Mouse (Mus musculus): ENCODE measurements around the gene Ctnnd2. TPM values are rescaled to one million over a fixed set of nuclear protein-coding genes. Genes with fewer than 3 reads are reported as not detected.

The Ctnnd2 gene
- polyA plus RNA-seq, 1 experiment from 2014 or later: 3.8 TPM

DNA sequence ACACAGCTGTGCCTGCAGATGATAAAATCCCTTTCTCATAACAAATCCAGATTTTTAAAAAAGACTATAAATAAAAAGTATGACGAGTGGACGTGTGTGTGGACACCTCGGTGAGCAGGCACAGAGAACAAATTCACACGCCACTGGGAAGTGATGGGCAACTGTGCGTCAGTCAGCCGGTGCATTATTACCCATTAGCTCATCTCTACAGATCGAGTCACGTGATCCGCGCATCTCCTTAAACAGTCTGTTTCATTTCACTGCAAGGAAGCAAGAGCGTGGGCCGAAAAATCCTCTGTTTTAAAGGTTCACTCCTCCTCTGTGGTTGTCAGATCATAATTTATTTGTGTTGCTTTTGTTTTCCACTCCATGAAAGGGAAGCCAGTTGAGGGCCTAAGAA lies 378.6 kb downstream of the Ctnnd2 start:
- DNase-seq (ENCODE audit: low spot score) (no peak), ATAC-seq (replicated peaks; ENCODE audit: low FRiP score, low TSS enrichment, low read depth) (no peak)
- Histone ChIP-seq H3K9ac (ENCODE audit: low read length) (no peak overlapping the region), H3K27me3 (replicated peaks; ENCODE audit: control insufficient read depth, insufficient read depth, low read length) (no peaks in the 10 kb centered on the region), H3K4me2 (ENCODE audit: low read length) (no peak overlapping the region), H3K4me1 (replicated peaks; ENCODE audit: control insufficient read depth, insufficient read depth, low read length) (no peaks in the 10 kb centered on the region), H3K36me3 (ENCODE audit: control insufficient read depth, insufficient read depth, low read length) (no peaks in the 10 kb centered on the region), H3K4me3 (ENCODE audit: low read depth, low read length) (no peak overlapping the region), H3K9me3 (ENCODE audit: control insufficient read depth, low read length) (no peaks in the 10 kb centered on the region), H3K27ac (ENCODE audit: low read depth) (no peak overlapping the region)
- 79% methylated on average over 12 of the region's 12 CpGs for WGBS

DNA sequence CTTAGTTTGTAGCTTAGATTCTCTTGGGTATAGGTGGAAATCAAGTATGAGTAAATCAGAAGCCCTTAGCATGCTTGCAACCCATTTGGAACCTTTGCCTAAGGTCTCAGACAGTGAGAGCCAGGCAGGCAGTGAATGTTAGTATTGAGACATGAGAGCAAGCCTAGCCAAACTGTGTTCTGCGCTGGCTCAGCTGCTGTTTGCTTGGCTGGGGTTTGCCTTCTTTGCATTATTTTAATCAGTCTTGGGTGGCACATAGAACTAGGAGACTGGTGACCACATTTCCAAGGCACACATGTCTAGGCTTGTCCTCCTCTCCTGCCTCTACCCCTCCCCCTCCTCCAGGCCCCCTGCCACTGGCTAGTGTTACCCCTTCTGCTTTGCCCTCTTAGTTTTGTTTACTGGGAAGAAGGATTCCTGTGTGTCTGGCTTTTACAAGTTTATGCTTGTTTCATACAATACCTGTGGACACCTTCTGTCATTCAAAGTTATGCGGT lies 381.6 kb downstream of the Ctnnd2 start:
- no peak overlapping the region for H3K4me3 ChIP-seq (ENCODE audit: low read depth, low read length)
- no peaks in the 10 kb centered on the region for H3K9me3 ChIP-seq (ENCODE audit: control insufficient read depth, low read length)
- no peak for ATAC-seq (replicated peaks; ENCODE audit: low FRiP score, low TSS enrichment, low read depth)
- WGBS: 81% methylated on average over 2 of the region's 2 CpGs
- no peaks in the 10 kb centered on the region for H3K4me1 ChIP-seq (replicated peaks; ENCODE audit: control insufficient read depth, insufficient read depth, low read length)
- no peaks in the 10 kb centered on the region for H3K36me3 ChIP-seq (ENCODE audit: control insufficient read depth, insufficient read depth, low read length)
- no peak overlapping the region for H3K9ac ChIP-seq (ENCODE audit: low read length)
- no peaks in the 10 kb centered on the region for H3K27me3 ChIP-seq (replicated peaks; ENCODE audit: control insufficient read depth, insufficient read depth, low read length)
- H3K4me2 ChIP-seq (ENCODE audit: low read length): no peak overlapping the region
- DNase-seq (ENCODE audit: low spot score): no peak
- H3K27ac ChIP-seq (ENCODE audit: low read depth): no peak overlapping the region

DNA sequence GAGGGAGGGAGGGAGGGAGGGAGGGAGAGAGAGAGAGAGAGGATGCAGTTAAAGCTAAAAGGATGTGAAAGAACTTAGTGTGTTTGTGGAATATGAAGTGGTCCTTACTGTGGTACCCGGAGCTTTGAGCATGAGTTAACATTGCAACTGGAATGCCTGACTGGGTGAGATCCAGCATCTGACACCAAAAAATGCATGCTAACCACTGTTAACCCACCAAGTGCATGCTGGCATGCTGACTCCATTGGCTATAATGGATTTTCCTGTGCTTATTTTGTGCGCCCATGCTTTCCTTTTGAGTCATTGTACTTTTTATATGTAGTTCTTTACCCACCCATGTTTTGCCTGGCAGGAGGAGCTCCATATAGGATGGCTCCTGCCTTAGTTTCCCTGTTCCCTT lies 383.4 kb downstream of the Ctnnd2 start:
- H3K9me3 ChIP-seq (ENCODE audit: control insufficient read depth, low read length): no peaks in the 10 kb centered on the region
- no peak overlapping the region for H3K4me2 ChIP-seq (ENCODE audit: low read length)
- no peak for ATAC-seq (replicated peaks; ENCODE audit: low FRiP score, low TSS enrichment, low read depth)
- H3K36me3 ChIP-seq (ENCODE audit: control insufficient read depth, insufficient read depth, low read length): no peaks in the 10 kb centered on the region
- no peak overlapping the region for H3K4me3 ChIP-seq (ENCODE audit: low read depth, low read length)
- no peak overlapping the region for H3K9ac ChIP-seq (ENCODE audit: low read length)
- no peaks in the 10 kb centered on the region for H3K27me3 ChIP-seq (replicated peaks; ENCODE audit: control insufficient read depth, insufficient read depth, low read length)
- DNase-seq (ENCODE audit: low spot score): no peak
- 92% methylated on average over 2 of the region's 2 CpGs for WGBS
- no peak overlapping the region for H3K27ac ChIP-seq (ENCODE audit: low read depth)
- H3K4me1 ChIP-seq (replicated peaks; ENCODE audit: control insufficient read depth, insufficient read depth, low read length): no peaks in the 10 kb centered on the region

DNA sequence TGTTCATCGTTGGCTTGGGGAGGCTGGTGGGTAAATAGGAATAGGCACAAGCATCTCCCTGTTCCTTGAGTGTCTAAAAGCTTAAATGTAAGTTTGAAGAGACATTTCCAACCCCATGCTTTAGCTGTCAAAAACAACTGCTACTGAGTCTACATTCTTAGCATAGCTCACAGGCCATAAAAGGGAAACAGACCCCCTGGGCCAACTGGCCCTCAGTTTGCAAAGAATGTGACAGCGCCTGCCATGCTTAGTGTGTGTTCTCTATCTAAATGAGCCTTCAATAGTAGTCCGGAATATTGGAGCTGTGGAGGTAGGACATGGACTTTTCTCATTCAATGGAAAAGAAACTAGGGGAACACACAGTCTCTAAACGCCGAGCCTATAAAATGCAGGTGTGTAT lies 390.0 kb downstream of the Ctnnd2 start:
- Histone ChIP-seq H3K9me3 (ENCODE audit: control insufficient read depth, low read length) (no peaks in the 10 kb centered on the region), H3K4me1 (replicated peaks; ENCODE audit: control insufficient read depth, insufficient read depth, low read length) (no peaks in the 10 kb centered on the region), H3K36me3 (ENCODE audit: control insufficient read depth, insufficient read depth, low read length) (no peaks in the 10 kb centered on the region), H3K27me3 (replicated peaks; ENCODE audit: control insufficient read depth, insufficient read depth, low read length) (no peaks in the 10 kb centered on the region), H3K9ac (ENCODE audit: low read length) (no peak overlapping the region), H3K4me3 (ENCODE audit: low read depth, low read length) (no peak overlapping the region), H3K27ac (ENCODE audit: low read depth) (no peak overlapping the region), H3K4me2 (ENCODE audit: low read length) (no peak overlapping the region)
- no peak for ATAC-seq (replicated peaks; ENCODE audit: low FRiP score, low TSS enrichment, low read depth)
- WGBS: 65% methylated on average over 5 of the region's 5 CpGs
- no peak for DNase-seq (ENCODE audit: low spot score)

DNA sequence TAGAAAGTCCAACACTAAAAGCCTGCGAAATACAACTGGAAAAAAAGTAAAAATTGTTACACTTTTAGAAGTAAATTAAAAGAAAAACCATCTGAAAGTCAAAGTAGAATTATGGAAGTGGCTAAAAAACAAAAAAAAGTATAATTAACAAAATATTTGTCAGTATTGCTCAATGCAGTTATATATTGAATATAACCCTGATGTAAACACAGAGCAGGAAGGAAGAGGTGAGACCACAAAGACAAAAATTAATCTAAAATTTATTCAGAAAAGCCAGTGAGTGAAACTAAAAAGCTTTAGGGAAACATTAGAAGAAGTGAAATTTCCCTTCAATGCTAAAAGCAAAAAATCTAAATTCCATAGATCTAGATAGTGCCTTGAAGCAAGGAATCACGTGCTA lies 392.2 kb downstream of the Ctnnd2 start:
- Histone ChIP-seq H3K4me1 (replicated peaks; ENCODE audit: control insufficient read depth, insufficient read depth, low read length) (no peaks in the 10 kb centered on the region), H3K9me3 (ENCODE audit: control insufficient read depth, low read length) (no peaks in the 10 kb centered on the region), H3K27me3 (replicated peaks; ENCODE audit: control insufficient read depth, insufficient read depth, low read length) (no peaks in the 10 kb centered on the region), H3K4me3 (ENCODE audit: low read depth, low read length) (no peak overlapping the region), H3K4me2 (ENCODE audit: low read length) (no peak overlapping the region), H3K27ac (ENCODE audit: low read depth) (no peak overlapping the region), H3K36me3 (ENCODE audit: control insufficient read depth, insufficient read depth, low read length) (no peaks in the 10 kb centered on the region), H3K9ac (ENCODE audit: low read length) (no peak overlapping the region)
- 87% methylated on average over 2 of the region's 2 CpGs for WGBS
- ATAC-seq (replicated peaks; ENCODE audit: low FRiP score, low TSS enrichment, low read depth) (no peak), DNase-seq (ENCODE audit: low spot score) (no peak)

DNA sequence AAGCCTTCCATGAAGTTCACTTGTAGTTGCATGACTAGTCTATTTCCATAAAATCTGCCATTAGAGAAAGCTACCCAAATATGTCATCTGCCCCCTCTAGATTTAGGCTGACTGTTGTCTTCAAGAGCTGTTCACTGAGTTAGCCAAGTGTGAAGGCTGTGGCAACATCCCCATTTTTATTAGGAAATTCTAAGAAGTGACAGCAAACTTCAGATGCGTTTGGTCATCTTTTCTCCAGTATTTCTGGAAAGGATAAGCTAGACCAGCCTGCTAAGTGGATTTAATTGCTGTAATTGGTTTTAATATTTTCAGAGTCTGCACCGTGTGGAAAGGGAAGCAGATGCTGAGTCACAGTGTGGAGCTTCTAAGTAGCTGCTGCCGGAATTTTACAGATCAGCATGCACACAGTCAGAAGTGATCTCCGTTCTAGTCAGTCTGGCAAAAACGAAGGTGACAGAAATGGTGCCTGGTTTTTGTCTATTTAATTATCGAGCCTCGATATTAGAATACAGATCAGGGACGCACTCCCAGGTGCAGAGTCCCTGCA lies 397.9 kb downstream of the Ctnnd2 start:
- Histone ChIP-seq H3K4me3 (ENCODE audit: low read depth, low read length) (no peak overlapping the region), H3K9ac (ENCODE audit: low read length) (no peak overlapping the region), H3K27me3 (replicated peaks; ENCODE audit: control insufficient read depth, insufficient read depth, low read length) (no peaks in the 10 kb centered on the region), H3K4me1 (replicated peaks; ENCODE audit: control insufficient read depth, insufficient read depth, low read length) (no peaks in the 10 kb centered on the region), H3K36me3 (ENCODE audit: control insufficient read depth, insufficient read depth, low read length) (no peaks in the 10 kb centered on the region), H3K9me3 (ENCODE audit: control insufficient read depth, low read length) (no peaks in the 10 kb centered on the region), H3K4me2 (ENCODE audit: low read length) (no peak overlapping the region), H3K27ac (ENCODE audit: low read depth) (no peak overlapping the region)
- 78% methylated on average over 8 of the region's 8 CpGs for WGBS
- DNase-seq (ENCODE audit: low spot score) (no peak), ATAC-seq (replicated peaks; ENCODE audit: low FRiP score, low TSS enrichment, low read depth) (no peak)

DNA sequence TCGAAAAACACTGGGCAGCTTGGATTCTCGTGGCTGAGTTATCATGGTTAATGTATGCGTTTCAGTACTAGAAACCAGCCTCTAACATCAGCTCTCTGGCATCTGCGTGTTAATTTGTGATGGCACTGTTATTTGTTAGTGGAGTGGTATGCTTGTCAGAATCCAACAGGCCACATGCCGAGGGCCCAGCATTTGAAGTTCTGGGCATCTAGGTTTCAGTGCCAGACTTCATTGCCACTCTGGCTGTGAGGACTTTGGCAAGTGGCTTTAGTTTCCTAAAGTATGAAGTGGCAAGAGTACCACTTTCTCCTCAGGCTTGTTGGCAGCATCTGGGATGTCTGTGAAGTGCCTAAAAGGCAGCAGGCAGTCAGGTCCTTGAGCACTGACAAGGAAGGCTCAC lies 415.1 kb downstream of the Ctnnd2 start:
- no peak overlapping the region for H3K27ac ChIP-seq (ENCODE audit: low read depth)
- H3K9ac ChIP-seq (ENCODE audit: low read length): no peak overlapping the region
- H3K4me2 ChIP-seq (ENCODE audit: low read length): no peak overlapping the region
- ATAC-seq (replicated peaks; ENCODE audit: low FRiP score, low TSS enrichment, low read depth) (no peak), DNase-seq (ENCODE audit: low spot score) (no peak)
- no peaks in the 10 kb centered on the region for H3K27me3 ChIP-seq (replicated peaks; ENCODE audit: control insufficient read depth, insufficient read depth, low read length)
- no peak overlapping the region for H3K4me3 ChIP-seq (ENCODE audit: low read depth, low read length)
- WGBS: 83% methylated on average over 5 of the region's 5 CpGs
- no peaks in the 10 kb centered on the region for H3K9me3 ChIP-seq (ENCODE audit: control insufficient read depth, low read length)
- no peaks in the 10 kb centered on the region for H3K36me3 ChIP-seq (ENCODE audit: control insufficient read depth, insufficient read depth, low read length)
- no peaks in the 10 kb centered on the region for H3K4me1 ChIP-seq (replicated peaks; ENCODE audit: control insufficient read depth, insufficient read depth, low read length)

DNA sequence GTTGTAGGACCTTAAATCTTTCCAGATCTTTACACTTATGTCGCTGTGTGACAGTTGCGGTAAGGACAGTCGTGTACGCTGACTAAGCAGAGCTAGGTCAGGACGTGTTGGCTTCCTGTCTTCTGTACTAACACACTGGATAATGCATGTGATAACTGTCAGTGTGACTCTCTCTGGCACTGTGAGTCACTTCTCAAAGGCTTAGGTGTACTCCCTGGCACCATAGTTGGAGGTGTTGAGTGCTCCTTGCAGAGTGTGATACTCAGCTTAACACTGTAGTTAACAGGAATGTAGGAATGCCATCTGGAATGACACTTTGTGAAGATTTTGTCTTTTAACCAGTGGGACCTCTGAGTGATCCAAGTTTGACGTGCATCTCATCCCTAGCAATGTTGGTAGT lies 418.5 kb downstream of the Ctnnd2 start:
- 89% methylated on average over 6 of the region's 6 CpGs for WGBS
- ATAC-seq (replicated peaks; ENCODE audit: low FRiP score, low TSS enrichment, low read depth): no peak

DNA sequence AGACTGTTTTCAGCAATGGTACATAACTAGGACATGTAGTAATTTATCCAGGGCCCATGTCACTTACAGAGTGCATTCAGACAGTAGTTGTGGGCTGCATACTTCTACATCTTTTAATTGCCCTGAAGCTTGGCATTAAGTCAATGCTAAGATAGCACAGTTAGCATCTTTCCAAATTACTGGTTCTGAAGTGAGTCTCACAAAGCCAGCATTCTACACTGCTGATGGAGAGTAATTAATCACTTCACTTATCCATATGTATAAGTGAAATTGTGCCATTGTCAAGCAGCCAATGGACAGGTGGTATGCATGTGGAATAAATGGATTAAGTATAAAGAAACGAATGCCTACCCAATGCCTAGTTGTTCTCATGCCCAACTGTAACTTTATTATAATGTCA lies 423.1 kb downstream of the Ctnnd2 start:
- ATAC-seq (replicated peaks; ENCODE audit: low FRiP score, low TSS enrichment, low read depth): no peak
- no peak for DNase-seq (ENCODE audit: low spot score)
- Histone ChIP-seq H3K4me2 (ENCODE audit: low read length) (no peak overlapping the region), H3K27ac (ENCODE audit: low read depth) (no peak overlapping the region), H3K27me3 (replicated peaks; ENCODE audit: control insufficient read depth, insufficient read depth, low read length) (no peaks in the 10 kb centered on the region), H3K36me3 (ENCODE audit: control insufficient read depth, insufficient read depth, low read length) (no peaks in the 10 kb centered on the region), H3K4me1 (replicated peaks; ENCODE audit: control insufficient read depth, insufficient read depth, low read length) (no peaks in the 10 kb centered on the region), H3K9ac (ENCODE audit: low read length) (no peak overlapping the region), H3K4me3 (ENCODE audit: low read depth, low read length) (no peak overlapping the region), H3K9me3 (ENCODE audit: control insufficient read depth, low read length) (no peaks in the 10 kb centered on the region)
- WGBS: 94% methylated on average over 1 of the region's 1 CpGs

More for the DNA sequence above, 418.5 kb downstream of the Ctnnd2 start:
- Histone ChIP-seq H3K9me3 (ENCODE audit: control insufficient read depth, low read length) (no peaks in the 10 kb centered on the region), H3K27me3 (replicated peaks; ENCODE audit: control insufficient read depth, insufficient read depth, low read length) (no peaks in the 10 kb centered on the region), H3K4me3 (ENCODE audit: low read depth, low read length) (no peak overlapping the region), H3K27ac (ENCODE audit: low read depth) (no peak overlapping the region), H3K9ac (ENCODE audit: low read length) (no peak overlapping the region), H3K4me2 (ENCODE audit: low read length) (no peak overlapping the region), H3K4me1 (replicated peaks; ENCODE audit: control insufficient read depth, insufficient read depth, low read length) (no peaks in the 10 kb centered on the region), H3K36me3 (ENCODE audit: control insufficient read depth, insufficient read depth, low read length) (no peaks in the 10 kb centered on the region)
- no peak for DNase-seq (ENCODE audit: low spot score)
